Mouse (Mus musculus): ENCODE measurements around the gene Dlg2. TPM values are rescaled to one million over a fixed set of nuclear protein-coding genes. Genes with fewer than 3 reads are reported as not detected.

The Dlg2 gene
- polyA plus RNA-seq, 1 experiment from 2014 or later, result 15.5 TPM

DNA sequence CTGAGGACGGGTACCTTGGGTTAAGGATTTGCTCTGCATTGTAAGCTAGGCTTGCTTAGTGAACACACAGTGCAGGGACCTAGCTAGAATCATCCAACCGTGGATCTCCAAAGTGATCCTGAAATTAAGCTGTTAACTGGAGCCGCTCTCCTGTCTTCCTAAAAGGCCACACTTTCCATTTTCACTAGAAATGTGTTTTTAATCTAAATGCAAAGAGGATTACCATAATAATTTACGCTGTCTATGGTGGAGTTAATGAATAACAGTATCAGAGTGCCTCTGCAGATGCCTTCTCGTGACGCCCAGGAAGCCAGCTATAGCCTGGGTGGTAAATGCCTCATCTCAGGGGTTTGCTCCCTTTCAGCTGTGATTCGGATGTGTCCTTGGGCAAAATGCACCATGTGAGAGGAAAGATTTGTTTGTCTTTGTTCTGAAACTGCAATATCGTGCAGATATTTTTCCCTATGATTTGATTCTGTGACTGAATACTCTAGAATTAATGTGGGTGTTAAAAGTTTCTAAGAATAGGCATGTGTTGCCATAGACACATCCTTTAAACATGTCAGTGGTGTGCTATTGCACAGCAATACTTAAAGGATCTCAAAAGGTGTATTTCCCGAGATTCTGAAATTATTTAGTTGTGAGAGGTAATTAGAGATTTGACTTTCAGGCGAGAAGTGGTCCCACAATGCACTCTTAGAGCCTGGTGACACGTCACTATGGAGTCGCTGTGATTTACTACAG is 587.0 kb downstream of the Dlg2 start:
- WGBS, result 54% methylated on average over 12 of the region's 12 CpGs

DNA sequence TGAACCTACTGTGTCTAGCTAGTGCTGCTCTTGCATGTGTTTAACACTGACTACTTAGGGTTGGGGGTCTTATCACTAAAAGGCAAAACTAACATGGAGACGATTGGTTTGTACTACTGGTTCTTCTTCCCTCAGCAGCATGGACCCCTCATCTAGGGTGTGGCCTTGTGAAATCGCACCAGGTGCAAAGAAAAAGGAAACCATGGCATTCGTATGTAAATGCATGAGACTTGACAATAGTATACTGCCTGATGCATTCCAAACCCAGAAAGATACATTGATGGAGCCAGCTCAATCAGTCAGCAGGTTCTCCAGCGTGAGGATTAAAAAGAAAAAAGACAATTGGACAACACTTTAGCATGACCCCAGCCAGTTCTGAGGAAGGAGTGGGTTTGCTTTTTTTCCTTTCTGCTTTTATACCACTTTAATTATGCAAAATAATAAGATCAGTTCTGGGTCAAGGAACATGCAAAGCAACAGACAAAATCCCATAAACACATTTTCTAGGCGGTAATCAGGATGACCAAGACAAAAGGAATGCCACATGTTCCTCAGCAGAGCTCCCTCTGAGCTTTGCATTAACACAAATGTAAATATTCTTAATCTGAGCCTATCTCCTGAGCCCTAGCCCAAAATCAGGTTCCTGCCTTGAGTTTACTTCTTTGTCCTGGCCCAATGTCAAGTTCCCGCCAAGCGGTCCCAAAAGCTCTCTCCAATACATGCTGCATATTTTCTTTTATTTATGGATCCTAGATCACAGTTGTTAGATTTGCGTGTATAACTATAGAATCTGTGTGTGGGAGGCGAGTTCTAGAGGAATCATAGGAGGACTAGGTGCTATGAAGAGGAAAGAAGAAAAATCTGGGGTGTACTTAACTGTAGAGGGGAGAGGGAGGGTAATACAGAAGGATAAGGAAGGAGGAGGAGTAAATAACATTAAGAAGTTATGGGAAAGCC is 595.6 kb downstream of the Dlg2 start:
- Histone ChIP-seq H3K27me3 (no peaks in the 10 kb centered on the region), H3K9ac (no peak overlapping the region), H3K4me3 (no peak overlapping the region), H3K27ac (no peak overlapping the region), H3K36me3 (no peaks in the 10 kb centered on the region), H3K4me1 (no peaks in the 10 kb centered on the region), H3K9me3 (no peaks in the 10 kb centered on the region), H3K4me2 (no peak overlapping the region)
- ATAC-seq (ENCODE audit: insufficient number of reproducible peaks, insufficient read depth, low FRiP score, low TSS enrichment, low read depth), result no peak
- 76% methylated on average over 9 of the region's 9 CpGs for WGBS

More for the DNA sequence above, 587.0 kb downstream of the Dlg2 start:
- Histone ChIP-seq H3K4me1 (no peaks in the 10 kb centered on the region), H3K27ac (no peak overlapping the region), H3K4me3 (no peak overlapping the region), H3K27me3 (no peaks in the 10 kb centered on the region), H3K4me2 (no peak overlapping the region), H3K36me3 (no peaks in the 10 kb centered on the region), H3K9me3 (no peaks in the 10 kb centered on the region), H3K9ac (no peak overlapping the region)
- no peak for ATAC-seq (ENCODE audit: insufficient number of reproducible peaks, insufficient read depth, low FRiP score, low TSS enrichment, low read depth)

DNA sequence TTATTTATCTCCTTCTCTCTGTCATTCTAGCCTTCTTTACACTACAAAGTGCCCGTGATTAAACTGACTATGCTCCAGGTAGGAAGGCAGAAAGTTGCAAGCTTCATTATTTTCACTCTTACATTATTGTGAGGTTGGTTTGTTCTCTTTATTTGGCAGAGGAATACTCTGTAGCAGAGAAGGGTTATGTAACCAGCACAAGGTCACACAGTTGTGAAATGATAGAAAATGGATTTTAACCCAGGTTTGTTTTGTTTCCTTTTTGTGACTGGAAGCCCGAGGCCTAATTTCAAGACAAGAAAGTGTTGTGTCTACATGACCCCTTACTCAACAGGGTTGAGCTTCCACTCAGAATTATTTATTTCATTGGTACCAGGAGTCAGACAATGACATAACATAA is 609.6 kb downstream of the Dlg2 start:
- Histone ChIP-seq H3K27ac (no peak overlapping the region), H3K4me2 (no peak overlapping the region), H3K9me3 (no peaks in the 10 kb centered on the region), H3K9ac (no peak overlapping the region), H3K27me3 (peaks cover 21% of the 10 kb centered on the region), H3K4me1 (peaks cover 5% of the 10 kb centered on the region; the same call in 1 of the 2 replicates), H3K4me3 (no peak overlapping the region), H3K36me3 (no peaks in the 10 kb centered on the region)
- 74% methylated on average over 2 of the region's 2 CpGs for WGBS
- no peak for ATAC-seq (ENCODE audit: insufficient number of reproducible peaks, insufficient read depth, low FRiP score, low TSS enrichment, low read depth)

DNA sequence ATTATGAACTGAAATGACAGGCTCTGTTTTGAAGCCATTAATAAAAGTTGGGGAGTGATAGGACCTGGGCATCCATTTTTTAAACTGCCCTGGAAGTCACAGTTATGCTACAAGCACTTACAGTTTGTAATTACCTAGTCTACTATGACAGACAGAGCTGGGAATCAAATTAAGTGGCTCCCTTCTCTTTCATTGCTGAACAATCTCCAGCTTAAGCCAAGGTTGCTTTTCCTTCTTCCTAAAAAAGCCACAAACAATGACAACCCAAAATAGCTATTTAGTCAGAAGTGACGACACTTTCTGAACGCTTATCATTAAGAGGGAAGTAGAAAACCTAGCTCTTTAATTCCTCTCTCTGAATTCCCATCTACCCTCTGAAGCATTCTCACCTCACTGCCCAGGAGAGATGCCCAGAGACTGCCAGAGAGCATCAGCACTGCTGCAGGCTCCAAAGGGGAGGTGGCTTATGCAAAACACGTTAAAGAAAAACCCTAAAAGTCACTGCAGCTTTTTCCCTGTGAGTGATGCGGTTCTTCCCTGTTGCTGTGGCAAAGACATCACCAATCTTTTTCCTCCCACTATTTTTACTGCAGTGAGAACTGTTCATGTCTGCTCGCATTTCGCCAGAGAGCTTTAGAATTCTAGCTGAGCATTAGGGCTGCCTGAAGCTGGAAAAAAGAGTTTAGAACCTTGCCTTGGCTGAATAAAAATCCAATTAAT is 612.9 kb downstream of the Dlg2 start:
- Histone ChIP-seq H3K9ac (no peak overlapping the region), H3K27ac (no peak overlapping the region), H3K4me2 (no peak overlapping the region), H3K9me3 (no peaks in the 10 kb centered on the region), H3K36me3 (no peaks in the 10 kb centered on the region), H3K4me1 (peaks cover 10% of the 10 kb centered on the region; the same call in 1 of the 2 replicates), H3K4me3 (no peak overlapping the region), H3K27me3 (peaks cover 26% of the 10 kb centered on the region)
- ATAC-seq (ENCODE audit: insufficient number of reproducible peaks, insufficient read depth, low FRiP score, low TSS enrichment, low read depth), result no peak
- WGBS, result 31% methylated on average over 6 of the region's 6 CpGs

DNA sequence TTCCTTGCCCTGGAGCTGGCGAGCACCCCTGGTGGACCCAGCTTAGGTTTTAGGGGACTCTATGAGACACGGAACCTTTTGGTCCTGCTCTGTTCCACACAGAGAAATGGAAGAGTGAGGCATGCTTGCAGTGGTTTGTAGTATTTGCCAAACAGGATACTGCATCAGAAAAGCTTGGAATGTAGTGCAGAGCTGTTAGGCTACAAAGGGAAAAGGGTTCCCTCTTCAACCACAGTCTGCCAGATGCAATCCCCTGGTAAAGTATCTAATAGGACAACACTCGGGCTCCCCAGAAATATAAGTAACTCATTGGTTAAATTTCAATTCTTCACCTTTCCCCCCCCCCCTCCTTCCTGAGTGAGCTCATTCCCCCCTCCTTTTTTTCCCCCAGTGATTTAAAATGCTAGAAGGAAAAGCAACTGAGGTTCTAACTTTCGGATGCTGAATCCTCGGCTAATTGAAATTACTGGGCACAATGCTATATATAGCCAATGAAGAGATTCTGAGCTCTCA is 613.9 kb downstream of the Dlg2 start:
- peak overlapping the region; percentile 33; the same call in 1 of the 2 replicates for H3K4me3 ChIP-seq
- no peaks in the 10 kb centered on the region for H3K9me3 ChIP-seq
- ATAC-seq (ENCODE audit: insufficient number of reproducible peaks, insufficient read depth, low FRiP score, low TSS enrichment, low read depth), result no peak
- H3K4me1 ChIP-seq, result peaks cover 10% of the 10 kb centered on the region; the same call in 1 of the 2 replicates
- no peak overlapping the region for H3K27ac ChIP-seq
- peak overlapping the region; percentile 58 for H3K4me2 ChIP-seq
- WGBS, result 40% methylated on average over 5 of the region's 5 CpGs
- no peaks in the 10 kb centered on the region for H3K36me3 ChIP-seq
- H3K9ac ChIP-seq, result no peak overlapping the region
- peaks cover 26% of the 10 kb centered on the region for H3K27me3 ChIP-seq

DNA sequence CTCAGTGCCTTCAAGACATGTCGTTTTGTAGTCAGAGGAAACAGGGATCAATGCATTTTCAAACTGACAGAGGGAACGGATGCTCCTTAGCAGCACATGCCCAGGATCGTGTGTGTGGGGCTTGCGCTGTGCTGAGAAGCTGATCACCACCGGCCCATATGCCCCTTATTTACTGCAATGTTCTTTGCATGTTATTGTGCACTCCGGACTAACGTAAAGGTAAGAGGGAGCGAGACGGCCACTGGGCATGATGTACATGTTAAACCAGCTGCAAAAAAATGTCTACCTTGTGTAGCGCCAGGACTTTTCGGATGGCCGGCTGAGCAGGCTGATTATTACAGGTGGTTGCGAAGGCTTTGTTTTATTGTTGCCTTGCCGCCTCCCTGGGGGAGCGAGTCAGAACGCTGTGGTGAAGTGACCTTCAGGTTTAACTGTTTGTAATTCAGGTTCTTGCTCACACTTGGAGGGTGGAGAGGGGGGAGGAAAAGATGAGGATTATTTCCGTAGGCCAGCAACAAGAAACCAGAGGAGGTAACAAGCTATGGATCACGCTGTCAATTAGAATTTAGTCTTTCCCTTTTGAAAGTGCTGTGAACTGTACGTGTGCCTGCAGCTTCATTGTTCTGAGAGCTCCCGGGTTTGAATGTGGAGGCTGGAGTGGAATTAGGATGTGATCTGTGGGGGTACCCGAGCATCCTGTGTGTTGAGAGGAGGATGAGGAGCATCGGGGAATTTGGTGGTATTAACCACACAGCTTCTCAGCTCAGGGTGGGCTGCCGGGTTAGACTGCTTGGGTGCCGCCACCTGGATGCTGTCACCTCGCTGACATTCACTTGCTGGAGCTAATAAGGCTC is 614.6 kb downstream of the Dlg2 start:
- no peaks in the 10 kb centered on the region for H3K9me3 ChIP-seq
- peaks cover 26% of the 10 kb centered on the region for H3K27me3 ChIP-seq
- H3K4me1 ChIP-seq, result peaks cover 10% of the 10 kb centered on the region; the same call in 1 of the 2 replicates
- WGBS, result 11% methylated on average over 25 of the region's 25 CpGs
- H3K4me2 ChIP-seq, result peak overlapping the region; percentile 58
- peak overlapping the region; percentile 33 for H3K4me3 ChIP-seq
- no peaks in the 10 kb centered on the region for H3K36me3 ChIP-seq
- ATAC-seq (ENCODE audit: insufficient number of reproducible peaks, insufficient read depth, low FRiP score, low TSS enrichment, low read depth), result no peak
- no peak overlapping the region for H3K27ac ChIP-seq
- H3K9ac ChIP-seq, result no peak overlapping the region; the same call in 1 of the 2 replicates

DNA sequence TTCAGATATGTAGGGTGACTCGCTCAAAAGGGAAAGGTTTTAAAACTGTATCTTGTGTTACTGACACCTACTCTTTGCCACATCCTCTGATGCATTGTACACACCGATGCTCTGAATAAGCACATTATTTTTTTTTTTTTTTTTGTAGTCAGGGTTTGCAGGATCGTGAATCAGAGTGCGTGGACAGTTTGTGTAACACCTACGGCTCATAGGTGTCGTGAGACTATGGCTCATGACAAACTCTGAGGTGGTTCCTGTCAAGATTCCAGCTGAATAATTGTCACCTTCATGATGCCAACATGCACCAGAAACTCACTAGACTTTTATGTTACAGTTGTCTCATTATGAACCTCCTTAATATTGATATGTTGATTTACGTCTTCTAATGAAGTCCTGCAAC is 620.0 kb downstream of the Dlg2 start:
- Histone ChIP-seq H3K36me3 (no peaks in the 10 kb centered on the region), H3K27me3 (peaks cover under 1% of the 10 kb centered on the region; the same call in 1 of the 2 replicates), H3K4me2 (no peak overlapping the region), H3K27ac (no peak overlapping the region), H3K4me3 (no peak overlapping the region), H3K9ac (no peak overlapping the region), H3K9me3 (no peaks in the 10 kb centered on the region), H3K4me1 (peaks cover 1% of the 10 kb centered on the region; the same call in 1 of the 2 replicates)
- 92% methylated on average over 7 of the region's 7 CpGs for WGBS
- no peak for ATAC-seq (ENCODE audit: insufficient number of reproducible peaks, insufficient read depth, low FRiP score, low TSS enrichment, low read depth)

DNA sequence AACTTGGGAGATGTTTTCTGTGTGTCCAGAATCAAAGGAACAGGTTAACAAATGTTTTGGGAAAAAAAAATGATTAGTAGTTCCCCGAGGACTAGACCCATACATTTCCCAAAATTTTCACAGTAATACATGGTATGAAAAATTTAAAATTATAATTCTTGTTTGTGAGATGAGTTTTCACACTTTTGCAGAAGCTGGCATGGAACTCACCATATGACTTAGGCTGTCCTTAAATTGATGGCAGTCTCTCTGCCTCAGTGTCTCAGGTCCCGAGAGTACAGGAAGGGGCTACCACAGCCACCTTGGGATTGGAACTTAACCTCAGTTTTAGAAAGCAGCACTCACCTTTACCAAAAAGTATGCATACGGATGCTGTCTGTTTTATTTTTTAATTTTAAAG is 622.0 kb downstream of the Dlg2 start:
- H3K27me3 ChIP-seq, result no peaks in the 10 kb centered on the region
- H3K9me3 ChIP-seq, result no peaks in the 10 kb centered on the region
- no peaks in the 10 kb centered on the region for H3K36me3 ChIP-seq
- no peak overlapping the region for H3K27ac ChIP-seq
- no peak overlapping the region for H3K4me3 ChIP-seq
- no peak overlapping the region for H3K9ac ChIP-seq
- no peaks in the 10 kb centered on the region for H3K4me1 ChIP-seq
- 89% methylated on average over 3 of the region's 3 CpGs for WGBS
- no peak for ATAC-seq (ENCODE audit: insufficient number of reproducible peaks, insufficient read depth, low FRiP score, low TSS enrichment, low read depth)
- H3K4me2 ChIP-seq, result no peak overlapping the region

DNA sequence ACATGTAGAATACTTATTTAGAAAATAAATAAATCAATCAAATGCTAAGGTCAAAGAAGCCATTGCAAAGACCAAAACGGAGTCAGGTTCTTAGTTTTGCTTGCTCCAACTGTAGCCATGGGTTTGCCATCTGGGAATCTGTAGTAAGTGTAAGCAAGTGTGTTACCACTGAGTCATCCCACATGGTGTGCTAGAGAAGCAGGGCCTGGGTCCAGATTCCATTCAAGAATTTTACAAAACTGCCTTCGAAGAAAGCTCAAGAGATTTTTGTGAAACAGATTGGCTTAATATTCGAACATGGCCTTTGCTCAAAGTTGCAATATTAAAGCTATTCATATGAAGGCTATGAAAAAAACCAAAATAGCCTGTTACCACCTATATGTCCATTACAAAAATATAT is 633.1 kb downstream of the Dlg2 start:
- Histone ChIP-seq H3K27me3 (no peaks in the 10 kb centered on the region), H3K4me3 (no peak overlapping the region), H3K9ac (no peak overlapping the region), H3K4me1 (no peaks in the 10 kb centered on the region), H3K4me2 (no peak overlapping the region), H3K9me3 (no peaks in the 10 kb centered on the region), H3K27ac (no peak overlapping the region), H3K36me3 (no peaks in the 10 kb centered on the region)
- 64% methylated on average over 3 of the region's 3 CpGs for WGBS
- no peak for ATAC-seq (ENCODE audit: insufficient number of reproducible peaks, insufficient read depth, low FRiP score, low TSS enrichment, low read depth)

DNA sequence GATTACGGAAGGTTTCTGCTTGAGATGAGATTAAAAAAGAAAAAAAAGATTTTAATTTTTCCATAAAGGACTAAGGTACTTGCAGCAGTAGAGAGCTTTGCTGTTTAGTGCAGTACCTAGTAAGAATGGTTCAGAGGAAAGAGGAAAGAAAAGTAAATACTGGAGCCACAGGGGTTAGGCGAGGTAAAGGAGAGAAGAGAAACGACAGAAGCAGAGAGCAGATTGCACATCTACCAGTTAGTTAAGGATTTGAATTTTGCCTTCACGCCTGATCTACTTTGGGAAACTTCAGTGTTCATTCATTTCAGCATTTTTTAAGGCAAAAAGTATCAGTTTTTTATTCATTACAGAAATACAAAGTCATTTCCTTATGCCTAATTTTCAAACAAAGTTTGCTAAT is 655.7 kb downstream of the Dlg2 start:
- H3K4me1 ChIP-seq, result no peaks in the 10 kb centered on the region
- H3K4me2 ChIP-seq, result no peak overlapping the region
- H3K27me3 ChIP-seq, result no peaks in the 10 kb centered on the region
- H3K36me3 ChIP-seq, result no peaks in the 10 kb centered on the region
- H3K27ac ChIP-seq, result no peak overlapping the region
- H3K9me3 ChIP-seq, result no peaks in the 10 kb centered on the region
- ATAC-seq (ENCODE audit: insufficient number of reproducible peaks, insufficient read depth, low FRiP score, low TSS enrichment, low read depth), result no peak
- no peak overlapping the region for H3K4me3 ChIP-seq
- WGBS, result 75% methylated on average over 4 of the region's 4 CpGs
- H3K9ac ChIP-seq, result no peak overlapping the region

Data from embryonic facial prominence, embryonic 13.5 days (tissue).